Mouse (Mus musculus): Measurements from ENCODE around the gene Atp2c2. TPM values are rescaled to one million over a fixed set of nuclear protein-coding genes. Genes with fewer than 3 reads are reported as not detected.

Atp2c2 gene
- polyA plus RNA-seq, 1 experiment from 2014 or later, result 3.2 TPM

DNA sequence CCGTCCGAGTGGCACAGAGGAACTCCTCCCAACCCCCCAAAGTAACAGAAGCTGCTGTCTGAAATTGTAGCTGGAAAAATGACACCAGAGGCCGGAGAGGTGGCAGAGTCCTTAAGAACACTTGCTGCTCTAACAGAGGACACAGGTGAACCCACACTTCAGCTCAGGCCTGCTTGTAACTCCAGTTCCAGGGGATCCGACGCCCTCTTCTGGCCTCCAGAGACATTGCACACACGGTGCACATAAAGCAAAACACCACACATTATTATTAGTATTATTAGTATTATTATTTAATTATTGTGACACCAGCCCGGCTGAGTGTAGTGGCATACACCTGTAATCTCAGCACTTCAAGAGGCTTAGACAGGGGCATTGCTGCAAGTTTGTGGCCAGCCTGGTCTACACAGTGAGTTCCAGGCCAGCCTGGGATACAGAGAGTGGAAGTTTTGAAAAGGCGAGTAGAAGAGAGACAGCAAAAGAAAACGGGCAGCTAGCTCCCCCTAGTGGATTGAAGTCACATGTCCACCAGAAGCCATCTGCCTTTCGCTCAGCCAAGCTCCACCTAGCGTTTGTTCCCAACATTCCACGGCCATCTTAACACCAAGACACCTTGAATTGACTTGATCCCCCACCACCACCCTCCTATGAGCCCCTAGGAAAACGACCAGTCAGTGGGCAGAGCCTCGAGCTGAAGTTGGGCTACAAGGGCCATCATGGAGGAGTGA, 79.4 kb downstream of the Atp2c2 start:
- no peaks in the 10 kb centered on the region for H3K36me3 ChIP-seq
- peak overlapping the region; percentile 80 for H3K4me2 ChIP-seq
- peak overlapping the region; percentile 22; the same call in 1 of the 2 replicates for H3K27ac ChIP-seq
- peaks cover 28% of the 10 kb centered on the region for H3K4me1 ChIP-seq
- 24% methylated on average over 14 of the region's 14 CpGs for WGBS
- H3K4me3 ChIP-seq, result no peak overlapping the region
- no peaks in the 10 kb centered on the region for H3K27me3 ChIP-seq
- H3K9me3 ChIP-seq, result no peaks in the 10 kb centered on the region
- no peak overlapping the region for H3K9ac ChIP-seq
- ATAC-seq (ENCODE audit: borderline replicate concordance, extremely low read depth, low FRiP score, low TSS enrichment), result no peak

DNA sequence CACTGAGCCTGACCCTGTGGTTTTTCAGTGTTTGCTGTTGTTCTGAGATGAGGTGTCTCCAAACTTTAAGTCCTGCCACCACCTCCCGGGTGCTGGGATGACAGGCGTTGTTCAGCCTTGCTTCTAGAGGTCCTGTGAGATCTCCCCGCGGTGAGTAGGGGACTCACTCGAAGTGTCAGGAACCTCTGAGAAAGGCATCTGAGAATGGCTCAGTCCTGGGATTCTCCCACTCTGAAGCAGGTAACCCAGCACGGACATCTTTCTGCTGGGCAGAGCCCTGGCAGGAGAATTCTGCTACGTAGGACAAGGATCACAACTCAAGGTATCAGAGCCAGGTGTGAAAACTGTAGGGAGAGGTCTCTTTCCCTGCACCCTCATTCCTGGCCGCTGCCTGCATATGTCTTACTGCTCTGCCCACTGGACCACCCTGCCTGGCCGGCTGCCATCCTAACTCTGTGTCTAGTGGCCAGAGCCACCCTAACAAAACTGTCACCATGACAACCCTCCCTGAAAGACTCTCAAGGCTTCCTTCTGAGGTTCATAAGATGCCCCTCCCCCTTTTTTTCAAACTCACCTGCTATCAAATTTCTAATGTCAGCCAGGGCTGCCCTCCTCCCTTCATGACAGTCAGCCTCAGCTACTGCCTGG, 80.7 kb downstream of the Atp2c2 start:
- Histone ChIP-seq H3K27me3 (no peaks in the 10 kb centered on the region), H3K4me2 (no peak overlapping the region), H3K27ac (no peak overlapping the region), H3K36me3 (no peaks in the 10 kb centered on the region), H3K4me1 (peaks cover 28% of the 10 kb centered on the region), H3K9ac (no peak overlapping the region), H3K9me3 (no peaks in the 10 kb centered on the region), H3K4me3 (no peak overlapping the region)
- ATAC-seq (ENCODE audit: borderline replicate concordance, extremely low read depth, low FRiP score, low TSS enrichment), result no peak
- WGBS, result 67% methylated on average over 9 of the region's 9 CpGs

DNA sequence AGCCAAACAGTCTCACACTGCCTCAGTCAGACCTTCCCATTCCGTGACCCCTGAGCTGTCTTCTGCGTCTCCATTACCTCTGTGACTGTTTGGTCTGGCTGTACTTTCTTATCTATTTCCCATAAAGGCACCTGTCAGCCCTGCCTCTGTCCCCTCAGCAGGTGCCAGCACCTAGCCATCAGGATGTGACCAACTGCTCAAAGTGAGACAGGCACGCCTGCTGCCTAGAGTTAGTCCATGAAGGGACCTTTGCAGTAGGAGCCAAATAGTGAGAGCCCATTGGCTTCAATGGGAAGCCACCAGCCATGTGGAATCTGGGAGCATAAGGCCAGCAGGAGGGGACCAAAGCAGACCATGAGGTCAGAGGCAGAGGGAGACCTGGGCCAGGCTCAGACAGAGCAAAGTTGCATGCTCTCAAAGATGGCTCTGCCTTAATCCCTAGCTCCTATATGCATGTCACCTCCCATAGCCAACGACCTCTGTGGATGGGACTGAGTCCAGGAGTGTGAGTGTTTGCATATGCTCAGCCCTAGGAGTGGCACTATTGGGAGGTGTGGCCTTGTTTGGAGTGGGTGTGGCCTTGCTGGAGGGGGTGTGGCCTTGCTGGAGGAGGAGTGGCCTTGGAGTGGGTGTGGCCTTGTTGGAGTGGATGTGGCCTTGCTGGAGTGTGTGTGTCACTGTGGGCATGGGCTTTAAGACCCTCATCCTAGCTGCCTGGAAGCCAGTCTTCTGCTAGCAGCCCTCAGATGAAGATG, 81.5 kb downstream of the Atp2c2 start:
- H3K27ac ChIP-seq, result no peak overlapping the region
- no peak overlapping the region for H3K9ac ChIP-seq
- H3K4me3 ChIP-seq, result no peak overlapping the region
- no peaks in the 10 kb centered on the region for H3K36me3 ChIP-seq
- H3K4me2 ChIP-seq, result no peak overlapping the region
- peaks cover 28% of the 10 kb centered on the region for H3K4me1 ChIP-seq
- no peaks in the 10 kb centered on the region for H3K9me3 ChIP-seq
- 32% methylated on average over 4 of the region's 4 CpGs for WGBS
- H3K27me3 ChIP-seq, result no peaks in the 10 kb centered on the region
- no peak for ATAC-seq (ENCODE audit: borderline replicate concordance, extremely low read depth, low FRiP score, low TSS enrichment)

DNA sequence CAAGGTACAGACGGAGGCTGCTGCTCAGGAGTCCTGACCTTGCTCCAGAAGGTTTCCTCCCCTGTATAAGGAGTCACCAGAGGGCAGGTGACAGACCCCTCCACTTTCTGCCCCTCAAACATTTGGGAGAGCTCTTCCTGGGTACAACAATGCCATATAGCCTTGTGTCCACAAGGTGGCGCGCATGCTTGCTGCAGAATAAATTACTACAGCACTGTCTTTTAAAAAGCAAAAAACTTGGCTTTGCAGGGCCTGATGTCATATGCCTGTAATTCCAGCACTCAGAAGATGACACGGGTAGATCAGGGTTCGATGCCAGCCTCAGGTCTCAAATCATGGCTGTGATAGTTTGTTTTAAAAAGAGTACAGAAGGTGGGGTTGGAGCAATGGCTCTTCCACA, 82.9 kb downstream of the Atp2c2 start:
- Histone ChIP-seq H3K4me3 (no peak overlapping the region), H3K27ac (no peak overlapping the region), H3K36me3 (no peaks in the 10 kb centered on the region), H3K4me2 (no peak overlapping the region), H3K9me3 (no peaks in the 10 kb centered on the region), H3K27me3 (no peaks in the 10 kb centered on the region), H3K9ac (no peak overlapping the region), H3K4me1 (peaks cover 17% of the 10 kb centered on the region)
- WGBS, result 4% methylated on average over 5 of the region's 5 CpGs
- no peak for ATAC-seq (ENCODE audit: borderline replicate concordance, extremely low read depth, low FRiP score, low TSS enrichment)

DNA sequence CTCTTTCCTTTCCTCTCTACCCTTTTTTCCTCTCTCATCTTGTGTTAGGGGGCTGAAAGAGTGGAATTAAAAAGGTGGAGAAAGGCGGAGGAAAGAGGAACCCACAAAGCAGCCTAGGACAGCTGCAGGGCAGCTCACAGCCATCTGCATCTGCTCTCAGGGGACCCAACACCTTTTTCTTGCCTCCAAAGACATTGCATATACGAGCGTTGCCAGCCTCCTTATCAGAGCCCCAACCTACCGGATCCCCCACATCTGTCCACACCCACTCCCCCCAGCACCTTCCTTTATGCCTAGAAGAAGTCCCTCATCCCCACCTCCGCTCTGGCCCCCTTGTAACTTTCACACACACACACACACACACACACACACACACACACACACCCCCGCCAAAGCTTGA, 83.8 kb downstream of the Atp2c2 start:
- Histone ChIP-seq H3K9me3 (no peaks in the 10 kb centered on the region), H3K4me2 (no peak overlapping the region), H3K27me3 (no peaks in the 10 kb centered on the region), H3K9ac (no peak overlapping the region), H3K4me3 (no peak overlapping the region), H3K27ac (no peak overlapping the region), H3K36me3 (no peaks in the 10 kb centered on the region), H3K4me1 (peaks cover 13% of the 10 kb centered on the region)
- 67% methylated on average over 6 of the region's 6 CpGs for WGBS
- no peak for ATAC-seq (ENCODE audit: borderline replicate concordance, extremely low read depth, low FRiP score, low TSS enrichment)

DNA sequence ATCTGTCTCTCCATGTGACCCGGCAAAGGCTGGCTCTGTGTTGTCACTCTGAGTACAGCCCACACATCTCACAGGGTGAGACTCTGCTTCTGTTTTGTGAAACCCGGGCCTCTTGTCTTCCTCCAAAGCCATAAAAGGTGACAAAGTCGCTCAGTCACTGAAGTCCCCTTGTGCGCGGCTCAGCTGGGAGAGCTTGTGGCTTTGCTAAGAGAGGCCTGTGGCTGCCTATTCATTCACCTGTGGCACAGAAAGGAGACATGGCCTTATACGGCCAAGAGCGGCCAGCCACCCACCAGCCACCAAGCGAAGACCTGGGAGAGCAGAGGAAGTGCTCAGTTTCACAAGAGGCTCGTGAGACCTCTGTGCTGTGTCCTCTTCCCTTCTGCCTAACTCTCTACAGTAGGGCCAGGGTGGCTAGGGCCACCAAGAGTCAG, 84.3 kb downstream of the Atp2c2 start:
- H3K4me3 ChIP-seq, result no peak overlapping the region
- H3K4me2 ChIP-seq, result no peak overlapping the region
- H3K36me3 ChIP-seq, result no peaks in the 10 kb centered on the region
- H3K9me3 ChIP-seq, result no peaks in the 10 kb centered on the region
- H3K27ac ChIP-seq, result no peak overlapping the region
- H3K27me3 ChIP-seq, result no peaks in the 10 kb centered on the region
- H3K9ac ChIP-seq, result no peak overlapping the region
- H3K4me1 ChIP-seq, result peaks cover 8% of the 10 kb centered on the region
- no peak for ATAC-seq (ENCODE audit: borderline replicate concordance, extremely low read depth, low FRiP score, low TSS enrichment)
- 58% methylated on average over 9 of the region's 9 CpGs for WGBS

DNA sequence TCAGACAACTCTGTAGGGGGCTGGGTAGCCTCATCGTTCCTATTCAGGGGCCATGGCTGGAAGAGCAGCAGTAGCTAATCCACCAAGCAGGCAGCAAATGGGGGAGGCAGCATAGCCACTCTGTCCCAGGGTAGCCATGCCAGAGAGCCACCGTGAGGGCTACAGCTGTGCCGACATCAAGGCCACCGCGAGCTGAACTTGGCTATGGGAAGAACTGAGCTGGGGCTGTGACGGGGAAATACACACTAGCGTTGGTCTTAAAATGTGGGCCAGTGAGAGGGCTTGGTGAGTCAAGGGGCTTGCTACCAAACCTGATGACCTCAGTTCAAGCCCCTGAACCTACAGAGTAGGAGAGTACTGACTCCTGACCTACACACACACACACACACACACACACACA, 84.9 kb downstream of the Atp2c2 start:
- no peak overlapping the region for H3K9ac ChIP-seq
- H3K36me3 ChIP-seq, result no peaks in the 10 kb centered on the region
- WGBS, result 78% methylated on average over 7 of the region's 7 CpGs
- no peak for ATAC-seq (ENCODE audit: borderline replicate concordance, extremely low read depth, low FRiP score, low TSS enrichment)
- no peaks in the 10 kb centered on the region for H3K9me3 ChIP-seq
- no peak overlapping the region for H3K4me2 ChIP-seq
- H3K27me3 ChIP-seq, result no peaks in the 10 kb centered on the region
- H3K4me3 ChIP-seq, result no peak overlapping the region
- no peak overlapping the region for H3K27ac ChIP-seq
- peaks cover 7% of the 10 kb centered on the region for H3K4me1 ChIP-seq

DNA sequence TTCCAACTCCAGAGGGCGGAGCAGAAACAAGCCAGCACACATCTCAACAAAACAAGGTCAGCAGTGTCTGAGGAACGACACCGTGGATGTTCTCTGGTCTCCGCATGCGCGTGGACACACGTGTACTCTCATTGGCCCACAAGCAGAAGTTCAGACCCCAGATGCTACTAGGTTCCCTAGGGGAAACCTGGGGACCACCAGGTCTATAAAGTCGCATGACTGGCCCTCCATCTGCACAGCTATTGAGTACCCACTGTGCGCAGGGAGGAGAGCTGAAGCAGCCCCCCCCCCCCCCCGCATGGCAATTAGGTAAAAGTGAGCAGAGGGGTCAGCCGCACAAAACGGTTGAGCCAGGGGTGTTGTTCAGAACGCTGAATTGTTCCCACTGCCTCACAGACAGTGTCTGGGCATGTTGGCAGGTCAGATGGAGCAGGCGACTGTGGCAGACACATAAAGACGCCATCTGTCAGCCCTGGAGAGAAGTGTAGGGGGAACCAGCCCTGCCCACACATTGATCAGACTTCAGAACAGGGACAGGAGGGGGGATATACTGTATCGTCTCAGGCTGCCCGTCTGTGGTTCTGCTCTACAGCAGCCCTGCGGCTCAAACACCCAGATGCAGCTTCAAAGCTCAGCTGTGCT, 86.1 kb downstream of the Atp2c2 start:
- Histone ChIP-seq H3K9me3 (no peaks in the 10 kb centered on the region), H3K27me3 (no peaks in the 10 kb centered on the region), H3K4me1 (peaks cover 3% of the 10 kb centered on the region), H3K4me3 (no peak overlapping the region), H3K27ac (no peak overlapping the region), H3K9ac (no peak overlapping the region), H3K4me2 (no peak overlapping the region), H3K36me3 (no peaks in the 10 kb centered on the region)
- 54% methylated on average over 18 of the region's 18 CpGs for WGBS
- ATAC-seq (ENCODE audit: borderline replicate concordance, extremely low read depth, low FRiP score, low TSS enrichment), result no peak

DNA sequence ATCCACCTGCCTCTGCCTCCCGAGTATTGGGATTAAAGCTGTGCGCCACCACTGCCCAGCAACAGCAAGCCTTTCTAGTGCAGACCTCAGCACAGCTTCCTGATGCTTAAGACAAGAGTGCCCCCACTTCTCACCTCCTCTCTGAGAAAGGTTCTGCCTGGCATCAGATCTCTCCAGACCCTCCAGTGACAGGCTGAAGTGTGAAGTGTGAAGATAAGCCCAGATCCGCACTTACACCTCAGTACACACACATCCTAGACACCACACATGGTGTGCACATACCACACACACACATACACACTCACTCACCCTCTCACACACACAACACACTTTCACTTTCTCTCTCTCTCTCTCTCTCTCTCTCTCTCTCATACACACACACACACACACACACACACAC, 87.1 kb downstream of the Atp2c2 start:
- Histone ChIP-seq H3K36me3 (no peaks in the 10 kb centered on the region), H3K4me1 (peaks cover 9% of the 10 kb centered on the region), H3K9me3 (no peaks in the 10 kb centered on the region), H3K9ac (no peak overlapping the region), H3K4me2 (no peak overlapping the region), H3K4me3 (no peak overlapping the region), H3K27me3 (no peaks in the 10 kb centered on the region), H3K27ac (no peak overlapping the region)
- ATAC-seq (ENCODE audit: borderline replicate concordance, extremely low read depth, low FRiP score, low TSS enrichment), result no peak
- 52% methylated on average over 3 of the region's 3 CpGs for WGBS

DNA sequence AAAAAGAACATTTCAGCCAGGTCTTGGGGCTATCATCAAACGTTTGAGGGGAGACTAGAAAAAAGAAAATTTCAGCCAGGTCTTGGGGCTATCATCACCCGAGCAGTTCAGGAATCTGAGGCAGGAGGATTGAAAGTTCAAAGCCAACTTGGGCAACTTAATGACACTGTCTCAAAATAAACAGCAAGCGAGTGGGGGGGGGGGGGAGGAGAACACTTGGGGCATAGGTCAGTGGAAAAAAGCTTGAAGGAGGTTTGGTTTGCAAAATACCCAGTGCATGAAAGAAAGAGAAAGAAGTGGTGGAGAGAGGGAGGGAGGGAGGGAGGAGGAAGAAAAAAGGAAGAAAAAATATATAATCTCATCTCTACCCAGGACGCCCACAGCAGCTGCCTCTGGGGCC, 87.5 kb downstream of the Atp2c2 start:
- Histone ChIP-seq H3K27me3 (no peaks in the 10 kb centered on the region), H3K27ac (no peak overlapping the region), H3K9ac (no peak overlapping the region), H3K4me1 (peaks cover 14% of the 10 kb centered on the region), H3K36me3 (no peaks in the 10 kb centered on the region), H3K4me3 (no peak overlapping the region), H3K9me3 (no peaks in the 10 kb centered on the region), H3K4me2 (no peak overlapping the region)
- 32% methylated on average over 4 of the region's 4 CpGs for WGBS
- ATAC-seq (ENCODE audit: borderline replicate concordance, extremely low read depth, low FRiP score, low TSS enrichment), result no peak

DNA sequence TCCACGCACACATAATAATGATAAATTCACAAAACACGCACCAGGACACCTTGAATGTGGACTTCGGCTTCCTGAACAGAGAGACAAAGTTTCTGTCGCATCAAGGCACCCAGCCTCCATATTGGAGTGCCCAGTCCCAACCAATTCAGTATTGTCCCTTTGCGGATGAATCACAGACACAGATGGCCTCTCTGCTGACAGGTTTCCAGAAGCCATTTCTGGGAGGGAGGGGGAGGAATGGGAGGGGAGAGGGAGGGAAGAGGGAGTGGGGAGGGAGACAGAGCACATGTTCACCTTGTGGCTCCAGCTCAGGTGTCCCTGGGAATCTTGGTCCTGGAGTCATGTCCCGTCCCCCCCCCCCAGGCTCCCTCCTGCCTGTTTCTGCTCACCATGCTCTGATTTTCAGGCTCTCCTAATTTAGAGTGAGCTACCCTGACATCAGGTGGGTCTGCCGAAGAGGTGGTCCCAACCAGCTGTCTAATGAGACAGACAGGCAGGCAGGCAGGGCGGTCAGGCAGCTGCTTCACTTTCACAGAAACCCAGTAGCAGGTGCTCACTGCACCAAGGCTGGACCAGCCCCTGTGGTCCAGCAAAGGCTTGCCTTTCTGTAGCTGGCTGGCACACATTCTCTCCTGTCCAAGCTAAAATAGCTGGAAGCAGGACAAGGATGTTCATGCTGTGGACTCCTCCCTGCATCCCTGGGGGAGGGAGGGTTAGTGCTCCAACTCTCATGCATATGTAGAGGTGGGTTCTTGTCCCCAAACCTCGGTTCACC, 89.0 kb downstream of the Atp2c2 start:
- 73% methylated on average over 9 of the region's 9 CpGs for WGBS
- ATAC-seq (ENCODE audit: borderline replicate concordance, extremely low read depth, low FRiP score, low TSS enrichment), result no peak
- H3K27ac ChIP-seq, result no peak overlapping the region
- H3K4me2 ChIP-seq, result no peak overlapping the region
- no peaks in the 10 kb centered on the region for H3K9me3 ChIP-seq
- no peaks in the 10 kb centered on the region for H3K27me3 ChIP-seq
- H3K4me1 ChIP-seq, result peaks cover 14% of the 10 kb centered on the region
- no peaks in the 10 kb centered on the region for H3K36me3 ChIP-seq
- no peak overlapping the region for H3K4me3 ChIP-seq
- H3K9ac ChIP-seq, result no peak overlapping the region

Measured in lung, embryonic 15.5 days (tissue).